Mouse (Mus musculus): ENCODE results near the gene Rnpc3.
"Not testable (repeated sequence)": the region's sequence is repeated elsewhere in the genome, so short reads cannot be mapped to it uniquely, and the experiment has no call there.

The Rnpc3 gene

GRCm38 (mm10) chr3:113629606-113630359, at the start of gene Rnpc3:
TSS of gene Rnpc3 (minus strand) at chr3:113630149.
- in situ Hi-C loops (cut with MboI; ENCODE audit: low pct_unique_long_range_greater_than_20kb in 1 of 2, low sequenced_read_pairs in 2 of 2, unreplicated experiment in 1 of 2), result no loop called here

GRCm38 (mm10) chr3:113656940-113657339, 27.0 kb upstream of the Rnpc3 start:
- in situ Hi-C loops (cut with MboI; ENCODE audit: low pct_unique_long_range_greater_than_20kb in 1 of 2, low sequenced_read_pairs in 2 of 2, unreplicated experiment in 1 of 2), result no loop called here

GRCm38 (mm10) chr3:113654335-113654734, 24.4 kb upstream of the Rnpc3 start:
- in situ Hi-C loops (cut with MboI; ENCODE audit: low pct_unique_long_range_greater_than_20kb in 1 of 2, low sequenced_read_pairs in 2 of 2, unreplicated experiment in 1 of 2), result no loop called here

- in situ Hi-C loops (cut with MboI; ENCODE audit: low pct_unique_long_range_greater_than_20kb in 1 of 2, low sequenced_read_pairs in 2 of 2, unreplicated experiment in 1 of 2), result not testable (repeated sequence)
These were observed 21.4 kb upstream of the Rnpc3 start for GRCm38 (mm10) chr3:113651386-113651785.

GRCm38 (mm10) chr3:113639545-113639944, 9.6 kb upstream of the Rnpc3 start:
- in situ Hi-C loops (cut with MboI; ENCODE audit: low pct_unique_long_range_greater_than_20kb in 1 of 2, low sequenced_read_pairs in 2 of 2, unreplicated experiment in 1 of 2), result no loop called here

GRCm38 (mm10) chr3:113634220-113634619, 4.3 kb upstream of the Rnpc3 start:
- in situ Hi-C loops (cut with MboI; ENCODE audit: low pct_unique_long_range_greater_than_20kb in 1 of 2, low sequenced_read_pairs in 2 of 2, unreplicated experiment in 1 of 2), result no loop called here

GRCm38 (mm10) chr3:113631611-113632010, 1.7 kb upstream of the Rnpc3 start:
- in situ Hi-C loops (cut with MboI; ENCODE audit: low pct_unique_long_range_greater_than_20kb in 1 of 2, low sequenced_read_pairs in 2 of 2, unreplicated experiment in 1 of 2), result no loop called here

- in situ Hi-C loops (cut with MboI; ENCODE audit: low pct_unique_long_range_greater_than_20kb in 1 of 2, low sequenced_read_pairs in 2 of 2, unreplicated experiment in 1 of 2), result no loop called here
These were observed 615 bp upstream of the Rnpc3 start for GRCm38 (mm10) chr3:113630564-113630963.

GRCm38 (mm10) chr3:113606599-113606998, 23.4 kb downstream of the Rnpc3 start, which contains the start of gene Amy1:
TSS of gene Amy1 (minus strand) at chr3:113606699.
- in situ Hi-C loops (cut with MboI; ENCODE audit: low pct_unique_long_range_greater_than_20kb in 1 of 2, low sequenced_read_pairs in 2 of 2, unreplicated experiment in 1 of 2), result no loop called here

- in situ Hi-C loops (cut with MboI; ENCODE audit: low pct_unique_long_range_greater_than_20kb in 1 of 2, low sequenced_read_pairs in 2 of 2, unreplicated experiment in 1 of 2), result no loop called here
These were observed 39.1 kb downstream of the Rnpc3 start for GRCm38 (mm10) chr3:113590844-113591243.

- in situ Hi-C loops (cut with MboI; ENCODE audit: low pct_unique_long_range_greater_than_20kb in 1 of 2, low sequenced_read_pairs in 2 of 2, unreplicated experiment in 1 of 2), result no loop called here
These were observed 55.4 kb downstream of the Rnpc3 start for GRCm38 (mm10) chr3:113574578-113574977.

GRCm38 (mm10) chr3:113574138-113574537, 55.8 kb downstream of the Rnpc3 start:
- in situ Hi-C loops (cut with MboI; ENCODE audit: low pct_unique_long_range_greater_than_20kb in 1 of 2, low sequenced_read_pairs in 2 of 2, unreplicated experiment in 1 of 2), result no loop called here

- in situ Hi-C loops (cut with MboI; ENCODE audit: low pct_unique_long_range_greater_than_20kb in 1 of 2, low sequenced_read_pairs in 2 of 2, unreplicated experiment in 1 of 2), result no loop called here
These were observed 57.8 kb downstream of the Rnpc3 start for GRCm38 (mm10) chr3:113572158-113572557.

Measured in mouse embryonic stem cell (cell line).